Mouse (Mus musculus) myocyte (in vitro differentiated cells): ENCODE results near the gene Adamts16.

Source experiments
- CEBPB ChIP-seq: IDR thresholded peaks from 2 replicates; pipeline ENCODE4 v1.6.1; 2011; ENCODE audit warnings: mild to moderate bottlenecking, moderate library complexity; ENCODE audit not compliant: poor library complexity, insufficient read depth, severe bottlenecking
- MAX ChIP-seq: IDR thresholded peaks from one replicate; pipeline ENCODE4 v1.6.1; 2011; ENCODE audit warnings: low read depth, mild to moderate bottlenecking, control low read depth
- POLR2A ChIP-seq: IDR thresholded peaks from one replicate; pipeline ENCODE4 v1.6.1; 2011; ENCODE audit warnings: low read depth, mild to moderate bottlenecking, control low read depth, moderate library complexity; ENCODE audit not compliant: insufficient read length
- USF1 ChIP-seq: IDR thresholded peaks from one replicate; pipeline ENCODE4 v1.6.1; 2011; ENCODE audit warnings: low read depth, mild to moderate bottlenecking, control low read depth, moderate library complexity

GRCm38 (mm10) chr13:70845526-70845925 is 3.9 kb upstream of the Adamts16 start:
- no peak for TF ChIP-seq POLR2A
- no peak for TF ChIP-seq MAX
- no peak for TF ChIP-seq USF1
- no peak for TF ChIP-seq CEBPB
